Mouse (Mus musculus): ENCODE measurements around the gene Tsc22d4.

DNA sequence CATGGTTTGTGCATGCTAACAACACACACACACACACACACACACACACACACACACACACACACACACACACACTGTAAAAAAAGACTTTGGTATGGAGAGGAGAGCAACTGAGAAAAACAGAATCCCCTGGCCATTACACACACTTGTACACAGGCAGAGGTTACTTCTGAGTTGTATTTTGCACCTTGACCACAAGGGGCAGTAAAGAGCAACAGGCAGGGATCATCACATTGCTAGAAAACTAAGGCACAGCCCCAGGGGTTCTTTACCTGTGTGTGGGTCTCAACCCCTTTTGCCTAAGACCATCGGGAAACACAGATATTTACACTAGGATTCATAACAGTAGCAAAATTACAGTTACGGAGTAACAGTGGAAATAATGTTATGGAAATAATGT is 25.2 kb downstream of the Tsc22d4 start:
- no peak for TF ChIP-seq TCF12 (IDR thresholded peaks at IDR 0.05; ENCODE audit: insufficient read depth, poor library complexity, severe bottlenecking)
- TF ChIP-seq POLR2A (IDR thresholded peaks at IDR 0.05; ENCODE audit: insufficient read length, low read depth) = no peak
- no peak for TF ChIP-seq MYOG (IDR thresholded peaks at IDR 0.05; ENCODE audit: control insufficient read depth in 1 of 3, insufficient read depth in 1 of 3, insufficient read length in 2 of 3, low read depth in 2 of 3)
- no peak for TF ChIP-seq POLR2AphosphoS2 (IDR thresholded peaks at IDR 0.05; ENCODE audit: insufficient read length, low read depth)
- no peak for TF ChIP-seq USF1 (IDR thresholded peaks at IDR 0.05; ENCODE audit: low read depth)
- TF ChIP-seq MAX (IDR thresholded peaks at IDR 0.05; ENCODE audit: low read depth) = no peak
- TF ChIP-seq E2F4 (IDR thresholded peaks at IDR 0.05; ENCODE audit: insufficient read depth) = no peak
- TF ChIP-seq MYOD1 (IDR thresholded peaks at IDR 0.05; ENCODE audit: control insufficient read depth in 1 of 3, insufficient read length in 2 of 3, low read depth in 2 of 3) = no peak
- no peak for TF ChIP-seq REST (IDR thresholded peaks at IDR 0.05; ENCODE audit: insufficient read depth, insufficient read length)
- TF ChIP-seq CEBPB (IDR thresholded peaks at IDR 0.05; ENCODE audit: insufficient read depth, poor library complexity, severe bottlenecking) = no peak

Data from myocyte (in vitro differentiated cells).